Comparison of ENCODE assay signal across 18 mouse cellular contexts in the genomic region with DNA sequence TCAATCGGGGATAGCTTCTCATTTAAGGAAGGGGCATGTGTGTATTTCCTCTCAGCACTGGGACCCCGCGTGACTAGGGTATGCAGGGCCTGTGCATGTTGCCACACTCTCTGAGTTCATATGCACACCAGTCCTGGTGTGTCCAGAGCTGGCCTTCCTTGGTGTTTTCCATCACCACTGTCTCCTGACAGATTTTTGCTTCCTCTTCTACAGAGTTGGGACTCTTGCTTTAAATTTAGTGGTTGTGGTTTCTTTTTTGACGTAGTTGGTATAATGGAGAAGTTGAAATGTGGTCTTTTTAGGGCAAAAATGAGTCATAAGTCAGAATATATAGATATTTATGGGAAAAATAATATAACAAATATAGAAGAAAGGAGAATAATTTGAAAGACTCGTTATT. TPM values are rescaled to one million over a fixed set of nuclear protein-coding genes. Genes with fewer than 3 reads are reported as not detected.
DNase-seq lines count a peak whose midpoint lies in the region; ATAC-seq and TF ChIP-seq lines count a peak whose summit lies in the region.
"Had no signal": no experiment of that assay in that cellular context is flagged by ENCODE, and none has a peak within 500 bp of the region (broad histone marks: within the 10 kb centered on the region; RNA-seq: fewer than 3 reads in every experiment).

No protein-coding gene starts in this region.

- TF ChIP-seq CTCF in lung, postnatal 0 days (IDR thresholded peaks at IDR 0.05) = no peak

- H3K9ac ChIP-seq in lung, postnatal 0 days (replicated peaks; ENCODE audit: low read depth) = no peak overlapping the region
- no peak overlapping the region for H3K9ac ChIP-seq in forebrain, embryonic 11.5 days (ENCODE audit: low read length)
- H3K9ac ChIP-seq: embryonic facial prominence, embryonic 13.5 days; forebrain, embryonic 15.5 days; heart, embryonic 12.5 days; hindbrain, embryonic 15.5 days; liver, postnatal 0 days had no signal

- H3K4me1 ChIP-seq in lung, postnatal 0 days (ENCODE audit: insufficient read depth, low read depth, low read length) = no peaks in the 10 kb centered on the region
- no peaks in the 10 kb centered on the region for H3K4me1 ChIP-seq in forebrain, embryonic 11.5 days (replicated peaks; ENCODE audit: control insufficient read depth, insufficient read depth, low read length)
- H3K4me1 ChIP-seq: embryonic facial prominence, embryonic 13.5 days; limb, embryonic 10.5 days had no signal

- 75% methylated on average over 5 of the region's 5 CpGs for WGBS in lung, postnatal 0 days
- WGBS in forebrain, embryonic 11.5 days = 93% methylated on average over 5 of the region's 5 CpGs

- no peak overlapping the region for H3K4me2 ChIP-seq in lung, postnatal 0 days (replicated peaks; ENCODE audit: low read depth, low read length)
- no peak overlapping the region for H3K4me2 ChIP-seq in forebrain, embryonic 11.5 days (ENCODE audit: low read depth, low read length, severe bottlenecking)
- H3K4me2 ChIP-seq: embryonic facial prominence, embryonic 13.5 days; forebrain, embryonic 15.5 days; heart, embryonic 12.5 days; hindbrain, embryonic 15.5 days had no signal

- H3K27me3 ChIP-seq in lung, postnatal 0 days (replicated peaks; ENCODE audit: insufficient read depth, low read length) = no peaks in the 10 kb centered on the region
- no peaks in the 10 kb centered on the region for H3K27me3 ChIP-seq in forebrain, embryonic 11.5 days (ENCODE audit: control insufficient read depth, insufficient read depth, low read length)
- H3K27me3 ChIP-seq: embryonic facial prominence, embryonic 13.5 days; forebrain, embryonic 15.5 days; heart, embryonic 12.5 days; hindbrain, embryonic 15.5 days had no signal

- DNase-seq in lung, postnatal 0 days (ENCODE audit: low spot score) = peak; percentile 20
- DNase-seq in lung, postnatal 10 days = no peak
- peak; percentile 6 for DNase-seq in MEL-GATA-1-ER (ENCODE audit: extremely low read depth, low read depth)
- DNase-seq in monocyte, adult 2 months (ENCODE audit: low read depth in 1 of 2, low spot score in 2 of 2) = peak; percentile 0 to 44
- no peak for DNase-seq in right cerebral cortex, adult 18-20 months
- DNase-seq in forebrain, embryonic 11.5 days (ENCODE audit: low spot score) = no peak
- no peak for DNase-seq in layer of hippocampus, adult 9-11 months
- DNase-seq: liver, postnatal 0 days; thymus, postnatal 4 days had no signal

- TF ChIP-seq EP300 in lung, postnatal 0 days (IDR thresholded peaks at IDR 0.05) = no peak

- ATAC-seq in lung, postnatal 0 days = no peak
- peak; percentile 99 for ATAC-seq in granulocyte monocyte progenitor cell, adult 5-6 weeks (replicated peaks; ENCODE audit: poor library complexity, severe bottlenecking)
- ATAC-seq in forebrain, embryonic 11.5 days (replicated peaks; ENCODE audit: low FRiP score) = no peak
- ATAC-seq: CD4-positive, CD25-positive, alpha-beta regulatory T cell, adult 4 months; intestine, postnatal 0 days; liver, postnatal 0 days had no signal

- no peak overlapping the region for H3K4me3 ChIP-seq in lung, postnatal 0 days (ENCODE audit: low read depth, low read length)
- H3K4me3 ChIP-seq in forebrain, embryonic 11.5 days (ENCODE audit: low read depth, low read length) = no peak overlapping the region
- H3K4me3 ChIP-seq: embryonic facial prominence, embryonic 13.5 days; forebrain, embryonic 15.5 days; heart, embryonic 12.5 days; hindbrain, embryonic 15.5 days; limb, embryonic 10.5 days had no signal

- H3K27ac ChIP-seq in lung, postnatal 0 days (ENCODE audit: low read length) = no peak overlapping the region
- no peak overlapping the region for H3K27ac ChIP-seq in forebrain, embryonic 11.5 days (ENCODE audit: low read depth, low read length)
- H3K27ac ChIP-seq: embryonic facial prominence, embryonic 13.5 days; forebrain, embryonic 15.5 days; hindbrain, embryonic 15.5 days; limb, embryonic 10.5 days had no signal

- no peaks in the 10 kb centered on the region for H3K36me3 ChIP-seq in lung, postnatal 0 days (ENCODE audit: insufficient read depth, low read length)
- H3K36me3 ChIP-seq in forebrain, embryonic 11.5 days (ENCODE audit: control insufficient read depth, insufficient read depth, low read length) = no peaks in the 10 kb centered on the region
- H3K36me3 ChIP-seq: embryonic facial prominence, embryonic 13.5 days; forebrain, embryonic 15.5 days; G1E; heart, embryonic 12.5 days; hindbrain, embryonic 15.5 days; limb, embryonic 10.5 days had no signal

- no peaks in the 10 kb centered on the region for H3K9me3 ChIP-seq in lung, postnatal 0 days (ENCODE audit: low read length)
- H3K9me3 ChIP-seq in forebrain, embryonic 11.5 days (ENCODE audit: control insufficient read depth, low read length) = no peaks in the 10 kb centered on the region
- H3K9me3 ChIP-seq: embryonic facial prominence, embryonic 13.5 days; forebrain, embryonic 15.5 days; G1E; heart, embryonic 12.5 days; hindbrain, embryonic 15.5 days; limb, embryonic 10.5 days had no signal

RNA-seq across cellular contexts. Expression of a gene that starts 59.8 kb away (rescaled TPM):
- polyA plus RNA-seq in lung, postnatal 0 days (2015; fragmentation: Nextera tagmentation; extraction: Ambion mirVana) = 4.3 and 5.0 TPM in 2 replicates
- total RNA-seq in granulocyte monocyte progenitor cell, adult 5-6 weeks (2014; fragmentation: Nextera tagmentation) = 0.94 and 2.2 TPM in 2 replicates
- total RNA-seq in granulocyte monocyte progenitor cell, adult 5-6 weeks (2017) = 1.7 and 2.1 TPM in 2 replicates
- 9.7 and 11.5 TPM in 2 replicates for polyA plus RNA-seq in forebrain, embryonic 11.5 days (2014; fragmentation: Nextera tagmentation; extraction: Ambion mirVana)

Comparison
In these comparisons a context has a peak if more than half of its experiments do, and no peak if none do; other contexts are left out.
1. DNase-seq: peak in lung, postnatal 0 days (single experiment), MEL-GATA-1-ER (single experiment) and monocyte, adult 2 months (2 of 2); none in lung, postnatal 10 days (single experiment), right cerebral cortex, adult 18-20 months (single experiment), forebrain, embryonic 11.5 days (single experiment) and layer of hippocampus, adult 9-11 months (single experiment).